Mouse (Mus musculus) cerebellum, adult 11 months (tissue): ENCODE data around the gene Erv3.

Experiments
- DNase-seq: peaks from one replicate; pipeline ENCODE4 v3.0.0; 2022

Gene Erv3

GRCm38 (mm10) chr2:131859721-131860120, at the start of gene Erv3:
TSS of gene Erv3 (minus strand) at chr2:131859747.
- no peak for DNase-seq

GRCm38 (mm10) chr2:131908906-131909305, 49.4 kb upstream of the Erv3 start:
- peak; percentile 25 for DNase-seq

GRCm38 (mm10) chr2:131908351-131908861, 48.9 kb upstream of the Erv3 start:
- DNase-seq = no peak

- no peak for DNase-seq
Observed at GRCm38 (mm10) chr2:131907311-131907710, 47.8 kb upstream of the Erv3 start.

- no peak for DNase-seq
Observed at GRCm38 (mm10) chr2:131906846-131907245, 47.3 kb upstream of the Erv3 start.

- no peak for DNase-seq
Observed at GRCm38 (mm10) chr2:131906266-131906665, 46.7 kb upstream of the Erv3 start.

- DNase-seq = no peak
Observed at GRCm38 (mm10) chr2:131905776-131906175, 46.2 kb upstream of the Erv3 start.

GRCm38 (mm10) chr2:131905025-131905424, 45.5 kb upstream of the Erv3 start:
- no peak for DNase-seq

GRCm38 (mm10) chr2:131902867-131903266, 43.3 kb upstream of the Erv3 start:
- DNase-seq = no peak

GRCm38 (mm10) chr2:131902423-131902822, 42.9 kb upstream of the Erv3 start:
- no peak for DNase-seq

- no peak for DNase-seq
Observed at GRCm38 (mm10) chr2:131897336-131898109, 38.0 kb upstream of the Erv3 start.

- DNase-seq = no peak
Observed at GRCm38 (mm10) chr2:131896011-131896410, 36.5 kb upstream of the Erv3 start.

- DNase-seq = no peak
Observed at GRCm38 (mm10) chr2:131895106-131895505, 35.6 kb upstream of the Erv3 start.

GRCm38 (mm10) chr2:131892534-131892933, 33.0 kb upstream of the Erv3 start:
- DNase-seq = no peak

GRCm38 (mm10) chr2:131888233-131888632, 28.7 kb upstream of the Erv3 start:
- DNase-seq = no peak

- no peak for DNase-seq
Observed at GRCm38 (mm10) chr2:131886503-131887160, 27.1 kb upstream of the Erv3 start.

GRCm38 (mm10) chr2:131883136-131883535, 23.6 kb upstream of the Erv3 start:
- no peak for DNase-seq

GRCm38 (mm10) chr2:131881766-131882165, 22.2 kb upstream of the Erv3 start:
- DNase-seq = no peak

- DNase-seq = no peak
Observed at GRCm38 (mm10) chr2:131876551-131877265, 17.2 kb upstream of the Erv3 start.

GRCm38 (mm10) chr2:131873376-131873775, 13.8 kb upstream of the Erv3 start:
- DNase-seq = no peak

- DNase-seq = no peak
Observed at GRCm38 (mm10) chr2:131868983-131869382, 9.4 kb upstream of the Erv3 start.

GRCm38 (mm10) chr2:131866676-131867075, 7.1 kb upstream of the Erv3 start:
- DNase-seq = no peak

- DNase-seq = no peak
Observed at GRCm38 (mm10) chr2:131864262-131864796, 4.8 kb upstream of the Erv3 start.
